Mouse (Mus musculus): ENCODE measurements at regions not wholly inside any gene's neighbourhood (a gene's known extent, or its start where the extent isn't known, plus 50 kb on each side); places are given as distances from the start of the nearest gene placed in this dataset.
A peak's percentile ranks its signal among the peaks of the same experiment; 100 is the strongest.

GRCm38 (mm10) chr4:70012220-70012580 is 398.0 kb downstream of the Cdk5rap2 start:
- ATAC-seq (replicated peaks; ENCODE audit: insufficient number of reproducible peaks, low FRiP score, low TSS enrichment, low read depth) (no peak), DNase-seq (ENCODE audit: low spot score) (no peak)
- H3K4me3 ChIP-seq (ENCODE audit: low read depth, low read length), result no peak overlapping the region
- no peaks in the 10 kb centered on the region for H3K36me3 ChIP-seq (replicated peaks; ENCODE audit: control insufficient read depth, insufficient read depth, low read depth, low read length)
- no peaks in the 10 kb centered on the region for H3K27me3 ChIP-seq (ENCODE audit: control insufficient read depth, insufficient read depth, low read length)
- H3K9me3 ChIP-seq (replicated peaks; ENCODE audit: control insufficient read depth, low read length), result no peaks in the 10 kb centered on the region
- no peak overlapping the region for H3K27ac ChIP-seq (replicated peaks; ENCODE audit: low read depth, low read length)
- no peak overlapping the region for H3K4me2 ChIP-seq (ENCODE audit: low read depth, low read length)
- H3K4me1 ChIP-seq (ENCODE audit: control insufficient read depth, insufficient read depth, low read length), result no peaks in the 10 kb centered on the region
- H3K9ac ChIP-seq (replicated peaks; ENCODE audit: low read length), result no peak overlapping the region
- WGBS, result 60% methylated on average over 6 of the region's 6 CpGs

- ATAC-seq (replicated peaks; ENCODE audit: insufficient number of reproducible peaks, low FRiP score, low TSS enrichment, low read depth), result no peak
- H3K36me3 ChIP-seq (replicated peaks; ENCODE audit: control insufficient read depth, insufficient read depth, low read depth, low read length), result no peaks in the 10 kb centered on the region
- no peaks in the 10 kb centered on the region for H3K4me1 ChIP-seq (ENCODE audit: control insufficient read depth, insufficient read depth, low read length)
- 77% methylated on average over 4 of the region's 4 CpGs for WGBS
- DNase-seq (ENCODE audit: low spot score), result peak; percentile 9
- no peak overlapping the region for H3K4me2 ChIP-seq (ENCODE audit: low read depth, low read length)
- H3K27ac ChIP-seq (replicated peaks; ENCODE audit: low read depth, low read length), result no peak overlapping the region
- no peaks in the 10 kb centered on the region for H3K27me3 ChIP-seq (ENCODE audit: control insufficient read depth, insufficient read depth, low read length)
- no peak overlapping the region for H3K4me3 ChIP-seq (ENCODE audit: low read depth, low read length)
- H3K9me3 ChIP-seq (replicated peaks; ENCODE audit: control insufficient read depth, low read length), result no peaks in the 10 kb centered on the region
- H3K9ac ChIP-seq (replicated peaks; ENCODE audit: low read length), result no peak overlapping the region
Measured at GRCm38 (mm10) chr4:70011491-70012219, 398.6 kb downstream of the Cdk5rap2 start.

- H3K9ac ChIP-seq (replicated peaks; ENCODE audit: low read length), result no peak overlapping the region
- ATAC-seq (replicated peaks; ENCODE audit: insufficient number of reproducible peaks, low FRiP score, low TSS enrichment, low read depth) (no peak), DNase-seq (ENCODE audit: low spot score) (no peak)
- H3K27me3 ChIP-seq (ENCODE audit: control insufficient read depth, insufficient read depth, low read length), result no peaks in the 10 kb centered on the region
- H3K4me3 ChIP-seq (ENCODE audit: low read depth, low read length), result no peak overlapping the region
- H3K27ac ChIP-seq (replicated peaks; ENCODE audit: low read depth, low read length), result no peak overlapping the region
- H3K9me3 ChIP-seq (replicated peaks; ENCODE audit: control insufficient read depth, low read length), result no peaks in the 10 kb centered on the region
- no peaks in the 10 kb centered on the region for H3K36me3 ChIP-seq (replicated peaks; ENCODE audit: control insufficient read depth, insufficient read depth, low read depth, low read length)
- H3K4me1 ChIP-seq (ENCODE audit: control insufficient read depth, insufficient read depth, low read length), result no peaks in the 10 kb centered on the region
- WGBS, result 67% methylated on average over 1 of the region's 1 CpGs
- H3K4me2 ChIP-seq (ENCODE audit: low read depth, low read length), result no peak overlapping the region
Measured at GRCm38 (mm10) chr4:70010466-70010865, 399.8 kb downstream of the Cdk5rap2 start.

GRCm38 (mm10) chr4:70004966-70005365 is 405.3 kb downstream of the Cdk5rap2 start:
- DNase-seq (ENCODE audit: low spot score), result no peak
- no peaks in the 10 kb centered on the region for H3K4me1 ChIP-seq (ENCODE audit: control insufficient read depth, insufficient read depth, low read length)
- no peaks in the 10 kb centered on the region for H3K27me3 ChIP-seq (ENCODE audit: control insufficient read depth, insufficient read depth, low read length)
- H3K4me2 ChIP-seq (ENCODE audit: low read depth, low read length), result no peak overlapping the region
- no peak overlapping the region for H3K4me3 ChIP-seq (ENCODE audit: low read depth, low read length)
- no peaks in the 10 kb centered on the region for H3K36me3 ChIP-seq (replicated peaks; ENCODE audit: control insufficient read depth, insufficient read depth, low read depth, low read length)
- no peak overlapping the region for H3K27ac ChIP-seq (replicated peaks; ENCODE audit: low read depth, low read length)
- no peak for ATAC-seq (replicated peaks; ENCODE audit: insufficient number of reproducible peaks, low FRiP score, low TSS enrichment, low read depth)
- H3K9me3 ChIP-seq (replicated peaks; ENCODE audit: control insufficient read depth, low read length), result no peaks in the 10 kb centered on the region
- no peak overlapping the region for H3K9ac ChIP-seq (replicated peaks; ENCODE audit: low read length)

GRCm38 (mm10) chr4:69993226-69993625 is 417.0 kb downstream of the Cdk5rap2 start:
- H3K9me3 ChIP-seq (replicated peaks; ENCODE audit: control insufficient read depth, low read length), result no peaks in the 10 kb centered on the region
- no peaks in the 10 kb centered on the region for H3K36me3 ChIP-seq (replicated peaks; ENCODE audit: control insufficient read depth, insufficient read depth, low read depth, low read length)
- no peak overlapping the region for H3K4me3 ChIP-seq (ENCODE audit: low read depth, low read length)
- no peaks in the 10 kb centered on the region for H3K4me1 ChIP-seq (ENCODE audit: control insufficient read depth, insufficient read depth, low read length)
- no peaks in the 10 kb centered on the region for H3K27me3 ChIP-seq (ENCODE audit: control insufficient read depth, insufficient read depth, low read length)
- no peak overlapping the region for H3K27ac ChIP-seq (replicated peaks; ENCODE audit: low read depth, low read length)
- no peak overlapping the region for H3K4me2 ChIP-seq (ENCODE audit: low read depth, low read length)
- no peak for ATAC-seq (replicated peaks; ENCODE audit: insufficient number of reproducible peaks, low FRiP score, low TSS enrichment, low read depth)
- 92% methylated on average over 3 of the region's 3 CpGs for WGBS
- no peak for DNase-seq (ENCODE audit: low spot score)
- no peak overlapping the region for H3K9ac ChIP-seq (replicated peaks; ENCODE audit: low read length)

- DNase-seq (ENCODE audit: low spot score), result no peak
- H3K4me2 ChIP-seq (ENCODE audit: low read depth, low read length), result no peak overlapping the region
- no peaks in the 10 kb centered on the region for H3K36me3 ChIP-seq (replicated peaks; ENCODE audit: control insufficient read depth, insufficient read depth, low read depth, low read length)
- H3K4me3 ChIP-seq (ENCODE audit: low read depth, low read length), result no peak overlapping the region
- no peaks in the 10 kb centered on the region for H3K9me3 ChIP-seq (replicated peaks; ENCODE audit: control insufficient read depth, low read length)
- H3K9ac ChIP-seq (replicated peaks; ENCODE audit: low read length), result no peak overlapping the region
- no peak overlapping the region for H3K27ac ChIP-seq (replicated peaks; ENCODE audit: low read depth, low read length)
- no peaks in the 10 kb centered on the region for H3K27me3 ChIP-seq (ENCODE audit: control insufficient read depth, insufficient read depth, low read length)
- 21% methylated on average over 2 of the region's 2 CpGs for WGBS
- ATAC-seq (replicated peaks; ENCODE audit: insufficient number of reproducible peaks, low FRiP score, low TSS enrichment, low read depth), result no peak
- H3K4me1 ChIP-seq (ENCODE audit: control insufficient read depth, insufficient read depth, low read length), result no peaks in the 10 kb centered on the region
Measured at GRCm38 (mm10) chr4:69974208-69974607, 436.0 kb downstream of the Cdk5rap2 start.

- Histone ChIP-seq H3K4me3 (ENCODE audit: low read depth, low read length) (no peak overlapping the region), H3K4me1 (ENCODE audit: control insufficient read depth, insufficient read depth, low read length) (no peaks in the 10 kb centered on the region), H3K9ac (replicated peaks; ENCODE audit: low read length) (no peak overlapping the region), H3K4me2 (ENCODE audit: low read depth, low read length) (no peak overlapping the region), H3K36me3 (replicated peaks; ENCODE audit: control insufficient read depth, insufficient read depth, low read depth, low read length) (no peaks in the 10 kb centered on the region), H3K9me3 (replicated peaks; ENCODE audit: control insufficient read depth, low read length) (no peaks in the 10 kb centered on the region), H3K27ac (replicated peaks; ENCODE audit: low read depth, low read length) (no peak overlapping the region), H3K27me3 (ENCODE audit: control insufficient read depth, insufficient read depth, low read length) (no peaks in the 10 kb centered on the region)
- ATAC-seq (replicated peaks; ENCODE audit: insufficient number of reproducible peaks, low FRiP score, low TSS enrichment, low read depth) (no peak), DNase-seq (ENCODE audit: low spot score) (no peak)
- 34% methylated on average over 6 of the region's 6 CpGs for WGBS
Measured at GRCm38 (mm10) chr4:69973566-69973965, 436.7 kb downstream of the Cdk5rap2 start.

GRCm38 (mm10) chr4:69971721-69972120 is 438.5 kb downstream of the Cdk5rap2 start:
- Histone ChIP-seq H3K36me3 (replicated peaks; ENCODE audit: control insufficient read depth, insufficient read depth, low read depth, low read length) (no peaks in the 10 kb centered on the region), H3K27me3 (ENCODE audit: control insufficient read depth, insufficient read depth, low read length) (no peaks in the 10 kb centered on the region), H3K4me2 (ENCODE audit: low read depth, low read length) (no peak overlapping the region), H3K9ac (replicated peaks; ENCODE audit: low read length) (no peak overlapping the region), H3K9me3 (replicated peaks; ENCODE audit: control insufficient read depth, low read length) (no peaks in the 10 kb centered on the region), H3K4me3 (ENCODE audit: low read depth, low read length) (no peak overlapping the region), H3K4me1 (ENCODE audit: control insufficient read depth, insufficient read depth, low read length) (no peaks in the 10 kb centered on the region), H3K27ac (replicated peaks; ENCODE audit: low read depth, low read length) (no peak overlapping the region)
- WGBS, result 83% methylated on average over 3 of the region's 3 CpGs
- ATAC-seq (replicated peaks; ENCODE audit: insufficient number of reproducible peaks, low FRiP score, low TSS enrichment, low read depth), result no peak
- DNase-seq (ENCODE audit: low spot score), result no peak
